Mouse (Mus musculus) MEL (cell line): Measurements from ENCODE around the gene Rubcn. TPM values are rescaled to one million over a fixed set of nuclear protein-coding genes. Genes with fewer than 3 reads are reported as not detected.

Source experiments
- DNase-seq: peaks from one replicate; pipeline ENCODE4 v3.0.0; 2011; ENCODE audit warnings: low read depth, low spot score
- H3K27ac ChIP-seq: 2 replicates; pipeline ENCODE4 v1.5.1; 2012; ENCODE audit warnings: low read depth, mild to moderate bottlenecking, control low read depth, low read length, moderate library complexity; ENCODE audit not compliant: control insufficient read depth
- H3K27me3 ChIP-seq, 2 experiments: fragments of 150-350 bp in 1 of 2; sonication (generic) in 1 of 2; 2 replicates each; pipeline ENCODE4 v1.6.1; 2012; ENCODE audit warnings: low read length in 2 of 2, mild to moderate bottlenecking in 2 of 2, improper control_type of control experiment in 1 of 2, moderate library complexity in 1 of 2; ENCODE audit not compliant: insufficient read depth in 2 of 2, control insufficient read depth in 1 of 2
- H3K36me3 ChIP-seq, 2 experiments: 2 replicates each; pipeline ENCODE4 v1.6.1; 2012 to 2014; ENCODE audit warnings: low read length in 2 of 2, improper control_type of control experiment in 1 of 2, inconsistent platforms in 1 of 2, mild to moderate bottlenecking in 1 of 2; ENCODE audit not compliant: insufficient read depth in 2 of 2, control insufficient read depth in 1 of 2
- H3K4me1 ChIP-seq, 2 experiments: fragments of 150-350 bp in 1 of 2; sonication (generic) in 1 of 2; 2 replicates each; pipeline ENCODE4 v1.6.1; 2012; ENCODE audit warnings: low read length in 2 of 2, improper control_type of control experiment in 1 of 2, mild to moderate bottlenecking in 1 of 2; ENCODE audit not compliant: insufficient read depth in 2 of 2, control insufficient read depth in 1 of 2
- H3K4me3 ChIP-seq, 2 experiments: fragments of 150-350 bp in 1 of 2; sonication (generic) in 1 of 2; 2 replicates each; pipeline ENCODE4 v1.5.1; 2012; ENCODE audit warnings: low read depth in 2 of 2, low read length in 2 of 2, mild to moderate bottlenecking in 2 of 2, moderate library complexity in 2 of 2, control low read depth in 1 of 2, improper control_type of control experiment in 1 of 2; ENCODE audit not compliant: control insufficient read depth in 1 of 2, insufficient read depth in 1 of 2
- H3K79me2 ChIP-seq: 2 replicates; pipeline ENCODE4 v1.6.1; 2012; ENCODE audit warnings: mild to moderate bottlenecking, low read length, moderate library complexity; ENCODE audit not compliant: control insufficient read depth, poor library complexity, insufficient read depth
- H3K9ac ChIP-seq: 2 replicates; pipeline ENCODE4 v1.6.1; 2012; ENCODE audit warnings: low read depth, mild to moderate bottlenecking, control low read depth, low read length, moderate library complexity; ENCODE audit not compliant: control insufficient read depth, poor library complexity, severe bottlenecking
- H3K9me3 ChIP-seq: fragments of 150-350 bp; sonication (generic); replicated peaks from 2 replicates; pipeline ENCODE4 v1.6.1; 2012; ENCODE audit warnings: mild to moderate bottlenecking, low read length, improper control_type of control experiment, moderate library complexity; ENCODE audit not compliant: insufficient read depth
- CHD1 ChIP-seq: IDR thresholded peaks from 2 replicates; pipeline ENCODE4 v1.6.1; 2012; ENCODE audit warnings: low read depth, mild to moderate bottlenecking, inconsistent platforms, low read length, improper control_type of control experiment
- ELF1 ChIP-seq: IDR thresholded peaks from 2 replicates; pipeline ENCODE4 v1.6.1; 2014; ENCODE audit warnings: low read depth, mild to moderate bottlenecking, inconsistent platforms, low read length, improper control_type of control experiment, moderate library complexity
- GABPA ChIP-seq: IDR thresholded peaks from 2 replicates; pipeline ENCODE4 v1.6.1; 2012; ENCODE audit warnings: low read depth, mild to moderate bottlenecking, inconsistent platforms, low read length, improper control_type of control experiment, moderate library complexity
- MAX ChIP-seq: IDR thresholded peaks from 2 replicates; pipeline ENCODE4 v1.6.1; 2011; ENCODE audit warnings: low read length, improper control_type of control experiment
- MEF2A ChIP-seq: IDR thresholded peaks from 2 replicates; pipeline ENCODE4 v1.6.1; 2014; ENCODE audit warnings: low read depth, mild to moderate bottlenecking, inconsistent platforms, low read length, improper control_type of control experiment; ENCODE audit not compliant: poor library complexity, insufficient replicate concordance, severe bottlenecking; ENCODE audit errors: extremely low read depth
- MYB ChIP-seq: IDR thresholded peaks from 2 replicates; pipeline ENCODE4 v1.6.1; 2011; ENCODE audit warnings: mild to moderate bottlenecking, low read depth, low read length, improper control_type of control experiment
- NELFE ChIP-seq: IDR thresholded peaks from 2 replicates; pipeline ENCODE4 v1.6.1; 2011; ENCODE audit warnings: low read depth, low read length, improper control_type of control experiment
- NRF1 ChIP-seq: IDR thresholded peaks from 2 replicates; pipeline ENCODE4 v1.6.1; 2014; ENCODE audit warnings: low read depth, mild to moderate bottlenecking, inconsistent platforms, low read length, improper control_type of control experiment, moderate library complexity; ENCODE audit not compliant: poor library complexity, insufficient read depth, severe bottlenecking
- POLR2AphosphoS2 ChIP-seq: IDR thresholded peaks from 2 replicates; pipeline ENCODE4 v1.6.1; 2011; ENCODE audit warnings: low read length, improper control_type of control experiment
- POLR2AphosphoS5 ChIP-seq: IDR thresholded peaks from 2 replicates; pipeline ENCODE4 v1.6.1; 2012; ENCODE audit warnings: low read depth, borderline replicate concordance, mild to moderate bottlenecking, inconsistent platforms, low read length, moderate library complexity, mixed read lengths
- RAD21 ChIP-seq: IDR thresholded peaks from 2 replicates; pipeline ENCODE4 v1.6.1; 2011; ENCODE audit warnings: mild to moderate bottlenecking, low read depth, low read length, improper control_type of control experiment
- RCOR1 ChIP-seq: IDR thresholded peaks from 2 replicates; pipeline ENCODE4 v1.6.1; 2012; ENCODE audit warnings: low read depth, mild to moderate bottlenecking, inconsistent platforms, low read length, improper control_type of control experiment
- SIN3A ChIP-seq: IDR thresholded peaks from 2 replicates; pipeline ENCODE4 v1.6.1; 2012; ENCODE audit warnings: low read length, improper control_type of control experiment, inconsistent platforms
- UBTF ChIP-seq: IDR thresholded peaks from 2 replicates; pipeline ENCODE4 v1.6.1; 2012; ENCODE audit warnings: low read depth, mild to moderate bottlenecking, inconsistent platforms, low read length, improper control_type of control experiment, moderate library complexity, borderline replicate concordance; ENCODE audit not compliant: insufficient read depth
- USF1 ChIP-seq: IDR thresholded peaks from 2 replicates; pipeline ENCODE4 v1.6.1; 2014; ENCODE audit warnings: low read depth, mild to moderate bottlenecking, inconsistent platforms, low read length, improper control_type of control experiment, moderate library complexity
- USF2 ChIP-seq, 2 experiments: IDR thresholded peaks; 2 replicates each; pipeline ENCODE4 v1.6.1; 2011 to 2012; ENCODE audit warnings: improper control_type of control experiment in 2 of 2, low read length in 2 of 2, borderline replicate concordance in 1 of 2, inconsistent platforms in 1 of 2, low read depth in 1 of 2, mild to moderate bottlenecking in 1 of 2; ENCODE audit not compliant: insufficient read depth in 1 of 2
- ZC3H11A ChIP-seq: IDR thresholded peaks from 2 replicates; pipeline ENCODE4 v1.6.1; 2012; ENCODE audit warnings: low read depth, mild to moderate bottlenecking, inconsistent platforms, low read length, improper control_type of control experiment
- ZMIZ1 ChIP-seq: IDR thresholded peaks from 2 replicates; pipeline ENCODE4 v1.6.1; 2012; ENCODE audit warnings: low read depth, mild to moderate bottlenecking, inconsistent platforms, low read length, improper control_type of control experiment, moderate library complexity
- polyA plus RNA-seq, 2 experiments: library from polyadenylated mRNA; stranded (reverse) in 1 of 2; unstranded in 1 of 2; fragments of >175 nt in 1 of 2; fragments of >200 nt in 1 of 2; gene quantifications; 2 replicates each; pipeline versions ENCODE4 v1.2.1 to v1.2.4; 2012; ENCODE audit warnings: low replicate concordance in 2 of 2, low read depth in 1 of 2; ENCODE audit not compliant: insufficient read length in 2 of 2, insufficient read depth in 1 of 2, missing spikeins in 1 of 2
- total RNA-seq: library from RNA; depleted of rRNA; stranded (reverse); fragments of 300-350 nt; gene quantifications from 2 replicates; pipeline ENCODE4 v1.2.3, GENCODE M21; 2012

Rubcn gene
- total and polyA plus RNA-seq, 3 experiments: 10.2 to 14.6 TPM; not detected in 1

- Histone ChIP-seq H3K4me1 (peaks cover 0 to 3% of the 10 kb centered on the region in 2 experiments; a peak in 2 of 4 replicates), H3K27ac (no peak overlapping the region), H3K27me3 (no peaks in the 10 kb centered on the region), H3K9me3 (no peaks in the 10 kb centered on the region), H3K4me3 (no peak overlapping the region), H3K9ac (no peak overlapping the region), H3K36me3 (peaks cover 0 to 5% of the 10 kb centered on the region in 2 experiments; a peak in 3 of 4 replicates), H3K79me2 (no peaks in the 10 kb centered on the region)
- TF ChIP-seq UBTF: no peak
- no peak for TF ChIP-seq RAD21
- TF ChIP-seq ZC3H11A: no peak
- no peak for TF ChIP-seq POLR2AphosphoS2
- no peak for TF ChIP-seq ELF1
- no peak for TF ChIP-seq NRF1
- no peak for TF ChIP-seq RCOR1
- no peak for TF ChIP-seq POLR2AphosphoS5
- TF ChIP-seq USF2 (IDR thresholded peaks at IDR 0.05; ENCODE audit: borderline replicate concordance in 1 of 2, insufficient read depth in 1 of 2, low read depth in 1 of 2, low read length in 2 of 2): no peak
- no peak for TF ChIP-seq GABPA
- no peak for TF ChIP-seq SIN3A
- TF ChIP-seq ZMIZ1: no peak
- TF ChIP-seq CHD1: no peak
- TF ChIP-seq NELFE: no peak
- TF ChIP-seq MYB: no peak
- no peak for TF ChIP-seq MAX
- no peak for TF ChIP-seq MEF2A
- TF ChIP-seq USF1: no peak
- DNase-seq: no peak
Observed at GRCm38 (mm10) chr16:32853492-32854049, 24.0 kb downstream of the Rubcn start.
